ENCODE assay signal across 17 mouse cellular contexts in genomic region chr4:127708186-127708585, GRCm38 (mm10).
DNase-seq lines count a peak whose midpoint lies in the region; ATAC-seq lines count a peak whose summit lies in the region.
"Had no signal": no experiment of that assay in that cellular context is flagged by ENCODE, and none has a peak within 500 bp of the region (broad histone marks: within the 10 kb centered on the region; RNA-seq: fewer than 3 reads in every experiment).

No protein-coding gene starts in this region.

- no peak for ATAC-seq in activated CD4-positive, CD25-positive, alpha-beta regulatory T cell, adult 4 months
- ATAC-seq: CD4-positive, CD25-positive, alpha-beta regulatory T cell, adult 4 months; forebrain, embryonic 14.5 days; hindbrain, postnatal 0 days; intestine, embryonic 16.5 days had no signal

- intact Hi-C loops in left cerebral cortex, postnatal 4 days (cut with DNase I): no loop called here
- intact Hi-C loops in left cerebral cortex, postnatal 14 days (cut with DNase I): loop anchor here (5.0 to 10.0 kb wide), 2 partner anchors 106 to 107 kb away; no protein-coding TSS in a partner anchor
- intact Hi-C loops in heart, postnatal 36 days (cut with DNase I): no loop called here

- peak; percentile 57 for DNase-seq in left cerebral cortex, adult 11 months (ENCODE audit: low spot score)
- DNase-seq in left cerebral cortex, postnatal 4 days: no peak
- DNase-seq in frontal cortex, postnatal 10 days (ENCODE audit: low spot score in 2 of 2): peak; percentile 22 to 64
- peak; percentile 51 to 80 for DNase-seq in left cerebral cortex, postnatal 14 days (ENCODE audit: low spot score in 2 of 2)
- DNase-seq in right cerebral cortex, postnatal 25 days: peak; percentile 60
- no peak for DNase-seq in heart, postnatal 36 days
- DNase-seq in layer of hippocampus, adult 11-12 months (ENCODE audit: low spot score): no peak
- DNase-seq: cerebellum, adult 2 months; cerebellum, postnatal 25 days; embryo, embryonic 11 days; kidney, adult 9 months; kidney, postnatal 14 days had no signal

Comparison
In these comparisons a context has a peak if more than half of its experiments do, and no peak if none do; other contexts are left out.
1. DNase-seq: peak in left cerebral cortex, adult 11 months (single experiment), frontal cortex, postnatal 10 days (2 of 2), left cerebral cortex, postnatal 14 days (2 of 2) and right cerebral cortex, postnatal 25 days (single experiment); none in left cerebral cortex, postnatal 4 days (single experiment), heart, postnatal 36 days (0 of 2) and layer of hippocampus, adult 11-12 months (single experiment).